Mouse (Mus musculus) midbrain, embryonic 14.5 days (tissue): Measurements from ENCODE around the gene Tas1r2. TPM values are rescaled to one million over a fixed set of nuclear protein-coding genes. Genes with fewer than 3 reads are reported as not detected.

ENCODE experiments used
- ATAC-seq: fragments of 200-750 bp; cut with Nextera tagmentation; 2 replicates; pipeline ENCODE4 v1.8.0; 2017; ENCODE audit warnings: moderate number of reproducible peaks, moderate library complexity; ENCODE audit not compliant: low FRiP score, low TSS enrichment
- DNase-seq: peaks from one replicate; pipeline ENCODE4 v3.0.0-alpha.2; 2015
- H3K27ac ChIP-seq: fragments of 300-500 bp; sonication (generic); replicated peaks from 2 replicates; pipeline ENCODE4 v1.5.1; 2014; ENCODE audit warnings: mild to moderate bottlenecking, low read depth, low read length, moderate library complexity
- H3K27me3 ChIP-seq: fragments of 300-500 bp; sonication (generic); 2 replicates; pipeline ENCODE4 v1.6.1; 2014; ENCODE audit warnings: low read length, control low read depth, mixed read lengths; ENCODE audit not compliant: control insufficient read depth, insufficient read depth
- H3K36me3 ChIP-seq: fragments of 300-500 bp; sonication (generic); 2 replicates; pipeline ENCODE4 v1.6.1; 2014; ENCODE audit warnings: low read length, control low read depth; ENCODE audit not compliant: control insufficient read depth, insufficient read depth
- H3K4me1 ChIP-seq: fragments of 300-500 bp; sonication (generic); 2 replicates; pipeline ENCODE4 v1.6.1; 2014; ENCODE audit warnings: mild to moderate bottlenecking, antibody characterized with exemption, low read length, control low read depth; ENCODE audit not compliant: control insufficient read depth, insufficient read depth
- H3K4me2 ChIP-seq: fragments of 300-500 bp; sonication (generic); 2 replicates; pipeline ENCODE4 v1.6.1; 2014; ENCODE audit warnings: mild to moderate bottlenecking, low read length, moderate library complexity
- H3K4me3 ChIP-seq: fragments of 300-500 bp; sonication (generic); replicated peaks from 2 replicates; pipeline ENCODE4 v1.5.1; 2014; ENCODE audit warnings: low read depth, low read length
- H3K9ac ChIP-seq: fragments of 300-500 bp; sonication (generic); replicated peaks from 2 replicates; pipeline ENCODE4 v1.6.1; 2014; ENCODE audit warnings: mild to moderate bottlenecking, low read length, moderate library complexity
- H3K9me3 ChIP-seq: fragments of 300-500 bp; sonication (generic); 2 replicates; pipeline ENCODE4 v1.6.1; 2016; ENCODE audit warnings: low read length, control low read depth, mixed read lengths; ENCODE audit not compliant: control insufficient read depth
- WGBS: fragments of 180-500 bp; shearing (Covaris S2); extraction: QIAGEN DNeasy Blood & Tissue Kit; methylation state at CpG from one replicate; pipeline ENCODE4 v1.1.7; 2014; 5-methylcytosine and 5-hydroxymethylcytosine counted together
- polyA plus RNA-seq: library from polyadenylated mRNA; unstranded; fragments of >200 nt; fragmentation: Nextera tagmentation; extraction: Ambion mirVana; gene quantifications from 2 replicates; pipeline ENCODE4 v1.2.1, GENCODE M21; 2014

Gene Tas1r2
- not detected in 2 replicates for polyA plus RNA-seq

DNA sequence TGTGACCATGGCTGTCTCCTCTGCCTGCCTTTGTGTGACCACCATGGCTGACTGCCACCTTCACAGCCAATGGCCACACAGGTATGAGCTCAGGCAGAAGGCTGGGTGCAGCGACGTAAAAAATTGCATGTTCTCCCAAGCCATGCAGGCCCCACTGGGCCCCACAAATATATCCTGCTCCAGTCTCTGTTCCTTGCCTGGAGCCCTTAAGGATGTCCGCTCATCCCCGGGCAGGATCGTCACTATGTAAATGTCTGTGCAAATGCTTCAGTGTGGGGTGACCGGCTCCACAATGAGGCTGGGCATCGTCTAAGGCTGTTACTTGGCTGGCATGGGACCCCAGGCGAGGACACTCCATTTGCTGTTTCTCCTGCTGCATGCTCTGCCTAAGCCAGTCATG lies at the start of gene Tas1r2:
Gene Tas1r2, plus strand, starts transcription at position 301 of the 400 bp plus-strand sequence.
- no peak within 1 kb of the TSS for H3K9ac ChIP-seq
- DNase-seq, result no peak
- ATAC-seq, result no peak
- no peak within 1 kb of the TSS for H3K4me3 ChIP-seq
- peaks cover 5% of the 10 kb centered on the region for H3K36me3 ChIP-seq
- H3K27ac ChIP-seq, result no peak within 1 kb of the TSS
- H3K9me3 ChIP-seq, result peaks cover 3% of the 10 kb centered on the region; the same call in 1 of the 2 replicates
- H3K27me3 ChIP-seq, result no peaks in the 10 kb centered on the region
- 87% methylated on average over 8 of the region's 8 CpGs for WGBS
- no peak within 1 kb of the TSS for H3K4me2 ChIP-seq
- H3K4me1 ChIP-seq, result no peaks in the 10 kb centered on the region

DNA sequence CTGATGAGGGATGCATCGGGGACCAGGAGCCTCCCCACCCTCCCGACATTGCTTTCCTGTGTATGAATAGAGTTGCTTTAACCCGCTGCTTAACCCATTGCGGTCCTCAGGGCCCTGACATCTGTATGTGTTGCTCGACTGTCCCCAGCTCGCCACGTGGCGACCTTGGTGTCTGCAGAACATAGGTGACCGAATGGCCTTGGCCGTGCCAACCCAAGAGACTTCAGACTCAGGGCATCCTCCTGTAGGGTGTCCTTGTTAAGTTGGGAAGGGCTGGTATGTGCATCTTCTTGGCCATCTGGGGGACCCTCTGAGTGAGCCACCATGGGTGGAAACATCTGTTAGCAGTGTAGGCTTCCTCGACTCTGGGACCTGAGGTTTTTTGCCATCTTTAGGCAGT lies 48.1 kb upstream of the Tas1r2 start:
- no peak overlapping the region for H3K9ac ChIP-seq
- H3K4me1 ChIP-seq, result peaks cover 9% of the 10 kb centered on the region; the same call in 1 of the 2 replicates
- ATAC-seq, result no peak
- H3K9me3 ChIP-seq, result no peaks in the 10 kb centered on the region
- H3K27me3 ChIP-seq, result no peaks in the 10 kb centered on the region
- no peak overlapping the region for H3K4me3 ChIP-seq
- WGBS, result 89% methylated on average over 11 of the region's 11 CpGs
- no peak overlapping the region for H3K4me2 ChIP-seq
- DNase-seq, result no peak
- H3K36me3 ChIP-seq, result peaks cover 16% of the 10 kb centered on the region; the same call in 1 of the 2 replicates
- no peak overlapping the region for H3K27ac ChIP-seq

GRCm38 (mm10) chr4:139606732-139607131 lies 46.6 kb upstream of the Tas1r2 start:
- ATAC-seq (no peak), DNase-seq (no peak)
- no peak overlapping the region for H3K4me2 ChIP-seq
- H3K9me3 ChIP-seq, result no peaks in the 10 kb centered on the region
- peaks cover 6% of the 10 kb centered on the region; the same call in 1 of the 2 replicates for H3K4me1 ChIP-seq
- no peak overlapping the region for H3K27ac ChIP-seq
- 91% methylated on average over 5 of the region's 5 CpGs for WGBS
- H3K4me3 ChIP-seq, result no peak overlapping the region
- peaks cover 16% of the 10 kb centered on the region; the same call in 1 of the 2 replicates for H3K36me3 ChIP-seq
- H3K27me3 ChIP-seq, result no peaks in the 10 kb centered on the region
- no peak overlapping the region for H3K9ac ChIP-seq

- peaks cover 23% of the 10 kb centered on the region for H3K36me3 ChIP-seq
- no peaks in the 10 kb centered on the region for H3K4me1 ChIP-seq
- no peaks in the 10 kb centered on the region; the same call in 1 of the 2 replicates for H3K9me3 ChIP-seq
- H3K27me3 ChIP-seq, result no peaks in the 10 kb centered on the region
- DNase-seq (no peak), ATAC-seq (no peak)
- WGBS, result 76% methylated on average over 4 of the region's 4 CpGs
- H3K9ac ChIP-seq, result no peak overlapping the region
- no peak overlapping the region for H3K4me3 ChIP-seq
- H3K27ac ChIP-seq, result no peak overlapping the region
- H3K4me2 ChIP-seq, result no peak overlapping the region
Observed at GRCm38 (mm10) chr4:139608975-139609374, 44.4 kb upstream of the Tas1r2 start.

DNA sequence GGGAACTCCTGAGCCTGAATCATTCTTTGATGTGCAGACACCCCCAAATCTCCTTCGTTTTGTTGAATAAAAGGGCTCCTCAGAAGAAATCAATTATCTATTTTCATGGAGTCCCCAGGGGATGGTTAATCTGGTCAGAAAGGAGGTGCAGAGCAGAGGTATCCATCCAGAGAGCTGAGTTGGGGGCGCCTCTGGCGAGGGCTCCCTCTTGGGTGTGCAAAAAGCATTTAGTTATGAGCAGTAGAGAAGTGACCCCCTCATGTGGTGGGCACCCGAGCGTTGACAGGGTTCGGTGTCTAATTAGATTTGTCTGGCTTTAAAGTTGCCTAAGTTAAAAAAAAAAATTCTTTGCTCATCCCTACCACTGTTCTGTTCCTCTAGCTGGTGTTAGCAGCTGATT lies 42.4 kb upstream of the Tas1r2 start:
- ATAC-seq (no peak), DNase-seq (no peak)
- no peaks in the 10 kb centered on the region for H3K27me3 ChIP-seq
- no peaks in the 10 kb centered on the region; the same call in 1 of the 2 replicates for H3K9me3 ChIP-seq
- H3K36me3 ChIP-seq, result peaks cover 23% of the 10 kb centered on the region
- H3K4me2 ChIP-seq, result no peak overlapping the region
- H3K4me1 ChIP-seq, result peaks cover 2% of the 10 kb centered on the region; the same call in 1 of the 2 replicates
- WGBS, result 35% methylated on average over 6 of the region's 6 CpGs
- 0 out of 2 replicates have a peak overlapping the region, but pooled peaks have one; percentile 42 for H3K27ac ChIP-seq
- no peak overlapping the region for H3K9ac ChIP-seq
- H3K4me3 ChIP-seq, result no peak overlapping the region

- Histone ChIP-seq H3K27ac (peak overlapping the region; percentile 42; the same call in 1 of the 2 replicates), H3K27me3 (no peaks in the 10 kb centered on the region), H3K9me3 (no peaks in the 10 kb centered on the region; the same call in 1 of the 2 replicates), H3K4me3 (no peak overlapping the region), H3K4me2 (peak overlapping the region; percentile 41), H3K9ac (no peak overlapping the region; the same call in 1 of the 2 replicates), H3K4me1 (peaks cover 4% of the 10 kb centered on the region; the same call in 1 of the 2 replicates), H3K36me3 (peaks cover 19% of the 10 kb centered on the region)
- ATAC-seq, result peak; percentile 65
- DNase-seq, result peak; percentile 90
- 6% methylated on average over 10 of the region's 10 CpGs for WGBS
Observed at GRCm38 (mm10) chr4:139611542-139611953, 41.8 kb upstream of the Tas1r2 start.

DNA sequence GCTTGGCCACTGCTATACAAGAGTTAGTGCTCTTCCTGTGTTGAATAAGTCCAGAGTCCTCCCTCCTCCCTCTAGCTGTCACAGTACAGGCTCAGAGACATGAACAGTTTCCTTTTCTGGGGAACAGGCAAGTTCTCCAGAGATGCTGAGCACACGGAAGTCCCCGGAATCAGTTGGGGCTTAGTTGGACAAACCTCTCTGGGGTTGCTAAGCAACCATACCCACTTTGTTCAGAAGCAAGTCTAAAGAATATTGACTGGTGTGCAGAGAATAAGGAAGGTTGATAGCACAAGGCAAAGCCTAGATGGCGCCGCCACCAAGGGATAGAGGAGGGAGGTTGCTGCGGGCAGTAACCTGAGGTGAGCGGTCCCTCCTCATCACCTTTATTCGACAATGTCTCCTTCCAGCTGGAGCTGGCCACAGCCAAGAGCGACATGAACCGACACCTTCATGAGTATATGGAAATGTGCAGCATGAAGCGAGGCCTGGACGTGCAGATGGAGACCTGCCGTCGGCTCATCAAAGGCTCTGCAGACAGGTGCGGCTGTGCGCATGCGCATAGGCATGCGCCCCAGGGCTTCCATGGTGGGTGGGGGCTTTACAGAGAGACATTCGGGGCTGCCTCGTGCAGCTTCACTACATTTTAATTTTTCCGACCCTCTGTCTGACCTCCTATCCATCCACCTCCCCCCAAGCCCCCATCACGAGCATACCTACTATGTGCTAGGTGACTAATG lies 38.6 kb upstream of the Tas1r2 start:
- peaks cover 14% of the 10 kb centered on the region for H3K36me3 ChIP-seq
- no peak overlapping the region for H3K4me2 ChIP-seq
- H3K9me3 ChIP-seq, result no peaks in the 10 kb centered on the region; the same call in 1 of the 2 replicates
- H3K9ac ChIP-seq, result no peak overlapping the region; the same call in 1 of the 2 replicates
- WGBS, result 86% methylated on average over 21 of the region's 21 CpGs
- peaks cover 8% of the 10 kb centered on the region for H3K4me1 ChIP-seq
- DNase-seq (no peak), ATAC-seq (no peak)
- no peak overlapping the region for H3K27ac ChIP-seq
- H3K4me3 ChIP-seq, result no peak overlapping the region
- no peaks in the 10 kb centered on the region for H3K27me3 ChIP-seq

DNA sequence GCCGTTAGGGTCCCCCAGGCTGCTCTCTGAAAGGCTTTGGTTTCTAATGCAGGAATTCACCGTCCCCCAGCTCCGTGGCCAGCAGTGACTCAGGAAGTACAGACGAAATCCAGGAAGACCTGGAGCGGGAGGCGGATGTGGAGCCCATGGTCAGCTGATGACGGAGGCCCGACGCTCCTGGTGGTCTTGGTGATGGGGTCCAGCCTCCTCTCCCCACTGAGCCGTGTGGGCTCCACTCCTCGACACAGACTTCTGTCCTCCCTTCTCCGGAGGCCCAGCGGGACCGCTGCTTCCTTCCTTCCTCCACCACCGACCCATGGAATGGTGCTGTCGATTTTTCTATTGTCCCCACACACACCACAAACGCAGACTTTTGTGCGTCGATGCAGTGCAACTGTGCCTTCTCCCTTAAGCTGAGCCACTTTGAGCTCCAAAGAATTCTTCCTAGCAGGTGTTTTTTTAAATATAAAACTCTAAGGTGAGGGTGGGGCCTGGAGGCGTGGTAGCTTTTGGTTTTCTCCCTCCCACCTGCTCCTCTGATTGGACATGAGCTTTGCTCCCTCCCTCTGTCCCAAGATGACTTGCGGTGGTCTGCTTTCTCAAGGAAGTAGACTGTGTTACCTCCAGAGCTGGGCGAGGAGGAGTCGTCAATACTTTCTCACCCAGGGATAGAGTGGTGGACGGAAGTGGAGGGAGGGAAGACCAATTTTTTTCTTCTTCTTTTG lies 36.9 kb upstream of the Tas1r2 start:
- Histone ChIP-seq H3K36me3 (peaks cover 14% of the 10 kb centered on the region), H3K4me2 (peak overlapping the region; percentile 64), H3K4me3 (peak overlapping the region; percentile 41), H3K27ac (peak overlapping the region; percentile 60; the same call in 1 of the 2 replicates), H3K9ac (peak overlapping the region; percentile 48; the same call in 1 of the 2 replicates), H3K9me3 (no peaks in the 10 kb centered on the region; the same call in 1 of the 2 replicates), H3K27me3 (no peaks in the 10 kb centered on the region), H3K4me1 (peaks cover 8% of the 10 kb centered on the region)
- DNase-seq, result peak; percentile 76
- ATAC-seq, result peak; percentile 57; the same call in 1 of the 2 replicates
- WGBS, result 7% methylated on average over 24 of the region's 24 CpGs
